Mouse (Mus musculus) bone marrow, adult 2 months (tissue): Measurements from ENCODE around the gene Traf4.

Source experiments
- CTCF ChIP-seq: fragments of 200-500 bp; IDR thresholded peaks from 2 replicates; pipeline ENCODE4 v1.5.1; 2011; ENCODE audit warnings: low read length, control low read depth; ENCODE audit not compliant: control insufficient read depth, insufficient read depth
- POLR2A ChIP-seq: fragments of 200-500 bp; IDR thresholded peaks from 2 replicates; pipeline ENCODE4 v1.6.1; 2011; ENCODE audit warnings: low read depth, mild to moderate bottlenecking, control low read depth, low read length, borderline replicate concordance; ENCODE audit not compliant: control insufficient read depth

- TF ChIP-seq CTCF (no peak), POLR2A (no peak)
Measured at GRCm38 (mm10) chr11:78190041-78190440, 24.7 kb upstream of the Traf4 start.
